Comparison of ENCODE assay signal across 8 mouse cellular contexts in the genomic region with DNA sequence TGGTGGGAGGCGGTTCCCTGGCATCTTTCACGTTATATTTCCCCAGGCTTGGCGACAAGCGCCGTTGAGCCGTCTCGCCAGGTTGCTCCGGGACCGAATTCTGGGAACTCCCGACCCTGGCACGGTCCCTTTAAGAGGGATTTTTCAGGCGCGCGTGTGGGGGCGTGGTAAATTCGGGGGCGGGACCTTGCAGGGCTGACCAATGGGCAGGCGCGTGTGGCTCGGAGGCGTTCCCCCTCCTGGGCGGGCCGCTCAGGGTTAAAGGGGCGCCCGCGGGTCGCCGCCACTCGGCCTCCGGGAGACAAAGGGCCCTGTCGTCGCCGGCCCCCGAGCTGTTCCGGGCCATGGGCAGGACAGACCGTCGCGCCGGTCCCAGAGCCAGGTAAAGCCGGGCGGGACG. TPM values are rescaled to one million over a fixed set of nuclear protein-coding genes. Genes with fewer than 3 reads are reported as not detected.
A peak's percentile ranks its signal among the peaks of the same experiment; 100 is the strongest.
DNase-seq lines count a peak whose midpoint lies in the region; ATAC-seq lines count a peak whose summit lies in the region.

A gene (plus strand): TSS at position 242 of the 400 bp plus-strand sequence.

- H3K9me3 ChIP-seq in intestine, embryonic 14.5 days (ENCODE audit: control insufficient read depth, low read length), result no peaks in the 10 kb centered on the region

- H3K4me3 ChIP-seq in intestine, embryonic 14.5 days (ENCODE audit: low read depth, low read length), result peak within 1 kb of the TSS; percentile 87

- WGBS in intestine, embryonic 14.5 days, result under 1% methylated on average over 41 of the region's 42 CpGs

- peak within 1 kb of the TSS; percentile 91 for H3K4me2 ChIP-seq in intestine, embryonic 14.5 days (ENCODE audit: low read length)

- peaks cover 22% of the 10 kb centered on the region for H3K4me1 ChIP-seq in intestine, embryonic 14.5 days (replicated peaks; ENCODE audit: control insufficient read depth, insufficient read depth, low read length)

- H3K27me3 ChIP-seq in intestine, embryonic 14.5 days (replicated peaks; ENCODE audit: control insufficient read depth, insufficient read depth, low read length), result peaks cover 9% of the 10 kb centered on the region

- ATAC-seq in intestine, embryonic 14.5 days (replicated peaks; ENCODE audit: low FRiP score, low TSS enrichment, low read depth), result peak; percentile 87
- ATAC-seq in megakaryocyte progenitor cell, adult 5-6 weeks (replicated peaks; ENCODE audit: poor library complexity), result peak; percentile 88

- peak within 1 kb of the TSS; percentile 83 for H3K9ac ChIP-seq in intestine, embryonic 14.5 days (ENCODE audit: low read length)

- intact Hi-C loops in left cerebral cortex, postnatal 10 days (cut with DNase I), result no loop called here

- peaks cover 28% of the 10 kb centered on the region for H3K36me3 ChIP-seq in intestine, embryonic 14.5 days (ENCODE audit: control insufficient read depth, insufficient read depth, low read length)

- peak within 1 kb of the TSS; percentile 83 for H3K27ac ChIP-seq in intestine, embryonic 14.5 days (ENCODE audit: low read depth)

- DNase-seq in adrenal gland, adult 2 months, result peak; percentile 96
- DNase-seq in embryo, embryonic 11 days, result peak; percentile 96
- DNase-seq in gastrocnemius, postnatal 25 days, result peak; percentile 92
- DNase-seq in intestine, embryonic 14.5 days (ENCODE audit: low spot score), result peak; percentile 96
- peak; percentile 89 to 95 for DNase-seq in left cerebral cortex, postnatal 10 days (ENCODE audit: extremely low spot score in 1 of 2, low spot score in 2 of 2)
- peak; percentile 94 to 95 for DNase-seq in right cerebral cortex, postnatal 10 days (ENCODE audit: low spot score in 2 of 2)
- peak; percentile 93 for DNase-seq in urinary bladder, postnatal 14 days (ENCODE audit: low spot score)

RNA-seq across cellular contexts. Expression of the gene that starts here (rescaled TPM):
- total RNA-seq in adrenal gland, adult 2 months (2021), result 1 to 10 TPM; 5.6 to 9.2 TPM
- 24.3 and 27.4 TPM in 2 replicates for polyA plus RNA-seq in adrenal gland, adult 2 months (2012; rRNA removed)
- 1 to 10 TPM; 4.3 to 4.9 TPM for total RNA-seq in gastrocnemius, postnatal 25 days (2021)
- 23.3 and 24.4 TPM in 2 replicates for polyA plus RNA-seq in intestine, embryonic 14.5 days (2014; fragmentation: Nextera tagmentation; extraction: Ambion mirVana)
- 10 to 100 TPM; 11.4 to 12.4 TPM for total RNA-seq in left cerebral cortex, postnatal 10 days (2021)
- total RNA-seq in megakaryocyte progenitor cell, adult 5-6 weeks (2015), result 0.35 and 1.7 TPM in 2 replicates
- total RNA-seq in megakaryocyte progenitor cell, adult 5-6 weeks (2017), result 1.6 and 2.4 TPM in 2 replicates

Comparison
In these comparisons a context has a peak if more than half of its experiments do, and no peak if none do; other contexts are left out.
1. Peak in every context shown above with its lines: DNase-seq, ATAC-seq, H3K4me3 ChIP-seq and H3K27ac ChIP-seq.